Mouse (Mus musculus): Measurements from ENCODE around the gene Bmp5.

Gene Bmp5

DNA sequence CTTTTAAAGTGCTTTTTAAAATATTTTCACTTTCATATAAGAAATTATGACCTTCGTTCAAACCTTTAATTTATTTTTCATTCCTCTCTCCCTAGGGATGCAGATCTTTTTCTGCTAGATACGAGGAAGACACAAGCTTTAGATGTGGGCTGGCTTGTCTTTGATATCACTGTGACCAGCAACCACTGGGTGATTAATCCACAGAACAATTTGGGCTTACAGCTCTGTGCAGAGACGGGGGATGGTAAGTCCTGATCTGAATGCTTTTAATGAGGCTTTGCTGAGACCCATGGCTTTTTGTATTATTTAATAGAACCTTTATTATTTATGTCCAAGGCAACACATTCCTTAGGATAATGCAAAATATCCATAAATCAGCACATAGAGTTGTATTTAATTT lies 64.3 kb downstream of the Bmp5 start:
- no peak for DNase-seq (ENCODE audit: low read depth, low spot score)

- no peak for DNase-seq (ENCODE audit: low read depth, low spot score)
Measured at GRCm38 (mm10) chr9:75840841-75841240, 65.7 kb downstream of the Bmp5 start.

DNA sequence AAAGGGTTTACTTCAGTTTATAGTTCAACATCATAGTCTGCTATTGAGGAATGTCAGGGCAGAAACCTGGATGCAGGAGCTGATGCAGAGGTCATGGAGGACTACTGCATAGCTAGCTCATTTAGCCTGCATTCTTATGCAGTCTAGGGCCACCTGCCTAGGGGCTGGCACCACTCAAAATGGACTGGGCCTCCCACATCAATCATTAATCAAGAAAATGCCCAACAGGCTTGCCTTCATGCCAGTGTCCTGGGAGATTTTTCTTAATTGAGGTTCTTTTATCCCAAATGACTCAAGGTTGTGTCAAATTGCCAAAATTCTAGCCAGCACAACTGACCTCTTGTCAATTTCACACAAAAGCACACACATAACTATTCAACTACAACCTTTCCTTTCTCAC lies 70.8 kb downstream of the Bmp5 start:
- no peak for DNase-seq (ENCODE audit: low read depth, low spot score)

DNA sequence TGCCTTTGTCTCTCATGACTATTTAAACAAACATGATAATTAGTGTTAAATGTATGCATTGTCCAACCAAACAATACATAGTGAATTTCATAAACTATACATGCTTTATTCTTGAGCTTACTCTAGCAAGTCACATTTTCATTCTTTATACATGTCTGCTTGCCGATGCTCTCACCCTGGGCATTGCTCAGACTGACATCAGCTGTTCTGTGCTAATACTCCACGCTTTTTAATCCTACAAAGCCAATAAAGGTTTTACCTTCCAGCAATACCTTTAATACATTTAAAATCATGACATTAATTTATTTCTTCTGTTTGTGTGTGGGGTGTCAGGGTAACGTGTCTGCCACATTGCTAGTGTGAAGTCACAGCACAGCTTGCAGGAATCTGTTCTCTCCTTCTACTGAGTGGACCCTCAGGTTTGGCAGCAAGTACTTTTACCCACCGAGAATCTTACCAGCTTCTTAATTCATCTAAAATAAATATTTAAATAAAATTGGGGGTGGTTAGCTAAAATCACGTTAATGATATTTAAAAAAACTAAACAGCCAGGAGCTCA lies 75.6 kb downstream of the Bmp5 start:
- DNase-seq (ENCODE audit: low read depth, low spot score) = no peak

GRCm38 (mm10) chr9:75858161-75858560 lies 83.0 kb downstream of the Bmp5 start:
- DNase-seq (ENCODE audit: low read depth, low spot score) = no peak

- DNase-seq (ENCODE audit: low read depth, low spot score) = no peak
Measured at GRCm38 (mm10) chr9:75858939-75859338, 83.8 kb downstream of the Bmp5 start.

- DNase-seq (ENCODE audit: low read depth, low spot score) = no peak
Measured at GRCm38 (mm10) chr9:75870332-75871177, 95.4 kb downstream of the Bmp5 start.

DNA sequence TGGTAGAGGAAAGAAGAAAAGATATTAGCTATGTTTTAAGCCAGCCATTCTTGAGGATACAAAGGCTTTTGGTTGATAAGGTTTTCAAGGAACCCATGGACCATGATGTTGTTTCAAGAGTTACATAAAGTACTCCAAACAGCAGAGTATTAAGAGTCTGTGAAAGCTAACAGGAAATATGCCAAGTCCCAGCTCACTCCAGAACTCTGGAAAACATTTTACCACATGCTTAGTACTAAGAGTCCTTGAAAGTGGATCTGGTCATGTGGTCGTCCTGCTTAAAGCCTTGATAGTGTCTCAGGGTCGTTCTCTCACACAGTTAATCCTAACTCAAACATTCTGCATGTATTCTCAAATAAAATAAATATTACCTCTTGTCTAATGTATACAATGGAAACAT lies 101.2 kb downstream of the Bmp5 start:
- no peak for DNase-seq (ENCODE audit: low read depth, low spot score)

DNA sequence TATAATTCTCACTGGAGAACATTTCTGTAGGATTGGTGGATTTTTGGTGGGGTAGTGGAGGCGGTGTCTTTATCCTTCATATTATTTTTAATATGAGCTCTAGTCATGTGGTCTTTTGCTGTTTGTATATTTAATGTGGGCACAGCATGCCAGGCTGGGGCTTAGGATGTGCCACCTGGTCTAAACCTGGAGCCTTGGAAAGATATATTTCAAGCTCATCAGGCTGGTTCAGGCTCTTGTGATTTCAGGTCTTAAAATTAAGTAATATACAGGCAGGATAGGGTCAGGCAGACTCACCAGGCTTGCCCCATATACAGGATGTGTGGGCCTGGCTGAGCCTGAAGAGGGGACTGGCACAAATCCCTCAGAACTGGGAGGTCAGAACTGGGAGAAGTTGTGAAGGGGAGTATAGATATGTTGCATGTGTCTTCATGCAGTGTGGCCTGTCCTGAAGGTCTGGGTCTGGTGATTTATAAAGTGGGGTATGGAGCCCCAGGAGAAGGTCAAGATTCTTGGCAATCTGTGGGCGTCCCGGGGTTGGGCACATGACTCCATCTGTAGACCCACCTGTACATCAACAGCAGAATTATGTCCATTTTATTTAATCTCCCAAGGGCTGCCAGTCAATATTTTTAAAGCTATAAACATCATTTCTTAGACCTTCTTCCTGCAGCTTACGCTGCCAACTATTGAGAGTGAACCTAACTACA lies 108.5 kb downstream of the Bmp5 start:
- no peak for DNase-seq (ENCODE audit: low read depth, low spot score)

DNA sequence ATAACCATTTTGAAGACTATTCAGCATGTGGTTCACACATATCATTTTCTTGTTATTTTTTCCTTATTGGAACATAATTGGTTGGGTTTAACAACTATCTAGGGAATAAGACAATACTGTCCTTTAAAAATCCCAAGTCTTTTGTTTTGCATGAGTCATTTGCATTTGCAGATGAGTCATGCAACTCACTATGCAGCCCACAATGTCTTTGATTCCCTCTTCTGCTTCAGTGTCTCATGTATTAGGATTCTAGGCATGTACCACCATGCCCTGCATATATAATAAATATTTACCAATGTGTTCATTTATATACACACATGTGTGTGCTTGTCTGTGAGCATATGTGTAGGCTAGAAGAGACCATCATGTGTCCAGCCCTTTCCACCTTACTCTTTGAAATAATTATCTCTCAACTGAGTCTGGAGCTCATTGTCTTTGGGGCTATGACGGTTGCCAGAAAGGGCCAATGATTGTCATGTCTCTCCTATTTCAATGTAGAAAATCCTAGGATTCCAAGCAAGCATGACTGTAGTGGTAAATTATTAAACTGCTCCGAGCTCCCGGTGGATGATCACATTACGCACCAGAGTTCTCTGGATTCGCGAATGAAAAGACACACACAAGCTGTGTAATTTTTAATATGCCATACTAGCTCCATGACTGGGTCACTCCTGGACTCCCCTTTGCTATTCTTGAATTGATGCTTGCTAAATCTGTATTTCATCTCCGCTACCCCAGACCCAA lies 111.8 kb downstream of the Bmp5 start:
- no peak for DNase-seq (ENCODE audit: low read depth, low spot score)

DNA sequence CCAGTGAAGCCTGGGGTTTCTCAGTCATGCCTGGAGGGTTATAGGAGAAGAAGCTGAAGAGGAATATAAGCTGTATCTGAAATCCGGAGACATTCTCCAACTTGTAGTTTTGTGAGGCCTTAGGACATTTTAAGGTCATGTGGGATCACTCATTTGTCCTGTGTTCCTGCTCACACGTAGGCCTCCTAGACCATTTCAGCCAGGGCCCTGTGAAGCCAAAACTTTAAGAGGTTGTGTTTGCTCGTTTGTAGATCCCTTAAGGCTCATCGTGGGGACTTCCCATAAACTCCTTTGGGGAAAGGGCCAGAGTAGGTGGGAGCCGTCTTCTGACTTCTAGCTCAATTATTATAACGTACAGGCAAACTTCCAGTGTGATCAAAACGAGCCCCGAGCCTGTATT lies 121.8 kb downstream of the Bmp5 start:
- DNase-seq (ENCODE audit: low read depth, low spot score) = no peak

DNA sequence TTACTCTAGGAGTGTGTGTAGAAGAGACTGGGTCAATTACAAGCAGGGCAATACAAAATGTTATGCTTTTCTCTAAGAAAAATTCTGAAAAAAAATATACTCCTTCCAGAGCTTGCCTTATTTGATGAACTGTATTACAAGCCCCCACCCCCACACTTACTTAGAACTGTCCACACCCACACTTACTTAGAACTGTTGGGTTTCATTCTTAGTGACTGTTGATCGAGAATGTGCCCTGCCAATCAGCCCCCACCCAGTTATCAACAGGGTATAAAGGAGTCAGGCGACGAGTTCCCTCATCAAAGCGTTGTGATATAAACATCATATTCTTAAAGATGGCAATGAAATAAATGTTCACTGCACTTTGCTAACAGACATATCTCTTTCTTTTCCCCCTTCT lies 122.9 kb downstream of the Bmp5 start:
- peak; percentile 1 for DNase-seq (ENCODE audit: low read depth, low spot score)

GRCm38 (mm10) chr9:75901219-75901618 lies 126.1 kb downstream of the Bmp5 start:
- DNase-seq (ENCODE audit: low read depth, low spot score) = no peak

DNA sequence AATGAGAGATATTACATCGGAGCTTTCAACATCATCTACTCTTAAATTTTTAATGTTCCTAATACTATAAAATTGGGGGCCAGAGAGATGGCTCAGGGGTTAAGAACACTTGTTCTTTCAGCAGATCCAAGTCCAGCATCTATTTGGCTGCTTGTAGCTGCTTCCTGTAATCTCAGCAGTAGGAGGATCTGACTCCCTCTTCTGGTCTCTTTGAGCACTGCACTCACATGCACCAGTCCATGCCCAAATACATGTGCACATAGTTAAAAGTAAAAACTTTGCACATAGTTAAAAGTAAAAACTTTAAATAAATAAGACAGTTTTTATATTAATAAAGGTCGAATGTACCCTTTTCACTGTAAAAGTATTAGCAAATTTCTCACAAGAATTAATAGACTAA lies 130.3 kb downstream of the Bmp5 start:
- peak; percentile 19 for DNase-seq (ENCODE audit: low read depth, low spot score)

- DNase-seq (ENCODE audit: low read depth, low spot score) = no peak
Measured at GRCm38 (mm10) chr9:75910112-75910799, 135.1 kb downstream of the Bmp5 start.

GRCm38 (mm10) chr9:75911542-75911941 lies 136.4 kb downstream of the Bmp5 start:
- no peak for DNase-seq (ENCODE audit: low read depth, low spot score)

DNA sequence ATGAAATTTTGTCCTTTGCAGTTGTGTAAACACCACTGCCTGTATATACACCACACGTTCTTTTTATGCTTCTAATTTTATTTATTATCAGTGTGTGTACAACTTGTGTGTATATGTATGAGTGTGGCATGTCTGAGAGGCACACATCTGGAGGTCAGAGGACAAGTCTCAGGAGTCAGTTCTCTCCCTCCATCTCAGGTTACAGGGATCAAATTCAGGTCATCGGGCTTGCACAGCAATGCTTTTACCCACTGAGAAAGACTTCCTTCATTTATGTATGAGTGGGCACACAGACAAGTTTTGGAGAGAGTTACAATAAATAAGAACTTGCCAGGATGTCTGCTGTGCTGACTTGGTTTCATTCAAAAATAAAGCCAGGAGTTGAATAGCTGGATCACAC lies 140.9 kb downstream of the Bmp5 start:
- no peak for DNase-seq (ENCODE audit: low read depth, low spot score)

GRCm38 (mm10) chr9:75927196-75927880 lies 152.2 kb downstream of the Bmp5 start:
- no peak for DNase-seq (ENCODE audit: low read depth, low spot score)

GRCm38 (mm10) chr9:75928068-75928467 lies 152.9 kb downstream of the Bmp5 start:
- DNase-seq (ENCODE audit: low read depth, low spot score) = no peak

GRCm38 (mm10) chr9:75944663-75945062 lies 169.5 kb downstream of the Bmp5 start:
- DNase-seq (ENCODE audit: low read depth, low spot score) = no peak

Data from CD4-positive, CD25-positive, alpha-beta regulatory T cell, adult 2 months (primary cell).